Mouse (Mus musculus) small intestine, adult 2 months (tissue): Measurements from ENCODE around the gene Rasgef1b. TPM values are rescaled to one million over a fixed set of nuclear protein-coding genes. Genes with fewer than 3 reads are reported as not detected.

ENCODE experiments used
- H3K27ac ChIP-seq: fragments of 200-500 bp; 2 replicates; pipeline ENCODE4 v1.5.1; 2012; ENCODE audit warnings: low read depth, low read length, control low read depth, inconsistent platforms; ENCODE audit not compliant: insufficient read depth
- H3K27me3 ChIP-seq: fragments of 200-500 bp; 2 replicates; pipeline ENCODE4 v1.6.1; 2012; ENCODE audit warnings: mild to moderate bottlenecking, moderate library complexity, low read length, inconsistent platforms; ENCODE audit not compliant: control insufficient read depth, insufficient read depth
- H3K36me3 ChIP-seq: fragments of 200-500 bp; 2 replicates; pipeline ENCODE4 v1.6.1; 2012; ENCODE audit warnings: mild to moderate bottlenecking, low read length, control low read depth, inconsistent platforms; ENCODE audit not compliant: control insufficient read depth, insufficient read depth
- H3K4me1 ChIP-seq: fragments of 200-500 bp; 2 replicates; pipeline ENCODE4 v1.6.1; 2012; ENCODE audit warnings: low read length, inconsistent platforms, mixed read lengths; ENCODE audit not compliant: control insufficient read depth, insufficient read depth, insufficient read length
- H3K4me3 ChIP-seq: fragments of 200-500 bp; 2 replicates; pipeline ENCODE4 v1.5.1; 2012; ENCODE audit warnings: low read depth, mild to moderate bottlenecking, control low read depth, inconsistent platforms, low read length, moderate library complexity
- CTCF ChIP-seq: fragments of 200-500 bp; IDR thresholded peaks from 2 replicates; pipeline ENCODE4 v1.5.1; 2012; ENCODE audit warnings: low read depth, mild to moderate bottlenecking, control low read depth, inconsistent platforms, low read length, moderate library complexity, mixed read lengths; ENCODE audit not compliant: insufficient replicate concordance, insufficient read length; ENCODE audit errors: extremely low read depth
- POLR2A ChIP-seq: fragments of 200-500 bp; IDR thresholded peaks from 2 replicates; pipeline ENCODE4 v1.6.1; 2012; ENCODE audit warnings: low read depth, mild to moderate bottlenecking, control low read depth, inconsistent platforms, low read length, moderate library complexity
- WGBS: fragments of 180-500 bp; shearing (Covaris S2); methylation state at CpG from one replicate; pipeline ENCODE4 v1.1.7; 2018; 5-methylcytosine and 5-hydroxymethylcytosine counted together
- polyA plus RNA-seq: library from polyadenylated mRNA; depleted of rRNA; stranded (reverse); fragments of >200 nt; gene quantifications from 2 replicates; pipeline ENCODE4 v1.2.3, GENCODE M21; 2012

Gene Rasgef1b
- polyA plus RNA-seq, 1 experiment: 16.2 TPM

GRCm38 (mm10) chr5:99383783-99384281 lies 345.0 kb downstream of the Rasgef1b start:
- 82% methylated on average over 13 of the region's 13 CpGs for WGBS
- TF ChIP-seq CTCF: no peak
- TF ChIP-seq POLR2A: no peak
- Histone ChIP-seq H3K4me1 (peaks cover 23% of the 10 kb centered on the region), H3K27me3 (no peaks in the 10 kb centered on the region), H3K36me3 (no peaks in the 10 kb centered on the region), H3K27ac (no peak overlapping the region), H3K4me3 (no peak overlapping the region)

GRCm38 (mm10) chr5:99382786-99383185 lies 346.1 kb downstream of the Rasgef1b start:
- H3K27me3 ChIP-seq: no peaks in the 10 kb centered on the region
- no peaks in the 10 kb centered on the region for H3K36me3 ChIP-seq
- 73% methylated on average over 5 of the region's 5 CpGs for WGBS
- peaks cover 16% of the 10 kb centered on the region for H3K4me1 ChIP-seq
- no peak overlapping the region for H3K27ac ChIP-seq
- H3K4me3 ChIP-seq: no peak overlapping the region
- TF ChIP-seq POLR2A: no peak
- TF ChIP-seq CTCF: no peak

- TF ChIP-seq POLR2A (no peak), CTCF (no peak)
- H3K4me3 ChIP-seq: no peak overlapping the region
- no peaks in the 10 kb centered on the region for H3K36me3 ChIP-seq
- 64% methylated on average over 2 of the region's 2 CpGs for WGBS
- peak overlapping the region; percentile 42; the same call in 1 of the 2 replicates for H3K27ac ChIP-seq
- no peaks in the 10 kb centered on the region for H3K27me3 ChIP-seq
- H3K4me1 ChIP-seq: peaks cover 8% of the 10 kb centered on the region
Observed at GRCm38 (mm10) chr5:99381639-99382038, 347.2 kb downstream of the Rasgef1b start.

- WGBS: 89% methylated on average over 9 of the region's 9 CpGs
- no peaks in the 10 kb centered on the region for H3K36me3 ChIP-seq
- no peak overlapping the region for H3K4me3 ChIP-seq
- no peak for TF ChIP-seq POLR2A
- no peak for TF ChIP-seq CTCF
- H3K27ac ChIP-seq: peak overlapping the region; percentile 71
- H3K4me1 ChIP-seq: peaks cover 8% of the 10 kb centered on the region
- no peaks in the 10 kb centered on the region for H3K27me3 ChIP-seq
Observed at GRCm38 (mm10) chr5:99380882-99381281, 348.0 kb downstream of the Rasgef1b start.

GRCm38 (mm10) chr5:99380166-99380565 lies 348.7 kb downstream of the Rasgef1b start:
- Histone ChIP-seq H3K27ac (peak overlapping the region; percentile 71), H3K4me1 (peaks cover 8% of the 10 kb centered on the region), H3K36me3 (no peaks in the 10 kb centered on the region), H3K27me3 (no peaks in the 10 kb centered on the region), H3K4me3 (no peak overlapping the region)
- no peak for TF ChIP-seq CTCF
- peak; percentile 43; the same call in 1 of the 2 replicates for TF ChIP-seq POLR2A
- 12% methylated on average over 12 of the region's 12 CpGs for WGBS

- H3K4me1 ChIP-seq: peaks cover 8% of the 10 kb centered on the region
- TF ChIP-seq POLR2A (no peak), CTCF (no peak)
- 91% methylated on average over 11 of the region's 11 CpGs for WGBS
- H3K27me3 ChIP-seq: no peaks in the 10 kb centered on the region
- no peaks in the 10 kb centered on the region for H3K36me3 ChIP-seq
- no peak overlapping the region for H3K27ac ChIP-seq
- H3K4me3 ChIP-seq: no peak overlapping the region
Observed at GRCm38 (mm10) chr5:99378437-99379226, 350.2 kb downstream of the Rasgef1b start.

- no peak overlapping the region for H3K4me3 ChIP-seq
- H3K27ac ChIP-seq: no peak overlapping the region
- 51% methylated on average over 7 of the region's 7 CpGs for WGBS
- H3K4me1 ChIP-seq: peaks cover 8% of the 10 kb centered on the region
- no peaks in the 10 kb centered on the region for H3K36me3 ChIP-seq
- TF ChIP-seq CTCF (no peak), POLR2A (no peak)
- no peaks in the 10 kb centered on the region for H3K27me3 ChIP-seq
Observed at GRCm38 (mm10) chr5:99375725-99376124, 353.1 kb downstream of the Rasgef1b start.
